Mouse (Mus musculus) ovary, postnatal 14 days (tissue): ENCODE measurements at regions not wholly inside any gene's neighbourhood (a gene's known extent, or its start where the extent isn't known, plus 50 kb on each side); places are given as distances from the start of the nearest gene placed in this dataset.

Source experiments
- DNase-seq: peaks from one replicate; pipeline ENCODE4 v3.0.0; 2022; ENCODE audit warnings: low spot score

DNA sequence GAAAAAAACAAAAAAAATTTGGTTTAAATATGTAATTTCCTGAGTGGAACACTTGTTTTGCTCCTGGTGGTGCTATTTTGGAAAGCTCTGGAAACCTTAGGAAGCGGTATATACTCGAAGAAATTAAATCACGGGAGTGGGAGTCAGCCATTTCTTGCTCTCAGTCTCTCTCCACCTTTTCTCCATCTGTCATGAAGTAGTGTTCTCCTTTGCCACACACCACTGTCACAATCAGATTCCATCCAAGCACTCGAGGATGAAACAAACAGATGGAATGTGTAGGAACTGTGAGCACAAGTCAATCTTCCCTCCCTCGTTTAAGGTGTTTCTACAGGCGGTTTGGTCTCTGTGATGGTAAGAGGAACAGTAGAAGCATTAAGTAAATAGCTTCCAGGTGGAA, 112.7 kb upstream of the Lyplal1 start:
- DNase-seq, result no peak

DNA sequence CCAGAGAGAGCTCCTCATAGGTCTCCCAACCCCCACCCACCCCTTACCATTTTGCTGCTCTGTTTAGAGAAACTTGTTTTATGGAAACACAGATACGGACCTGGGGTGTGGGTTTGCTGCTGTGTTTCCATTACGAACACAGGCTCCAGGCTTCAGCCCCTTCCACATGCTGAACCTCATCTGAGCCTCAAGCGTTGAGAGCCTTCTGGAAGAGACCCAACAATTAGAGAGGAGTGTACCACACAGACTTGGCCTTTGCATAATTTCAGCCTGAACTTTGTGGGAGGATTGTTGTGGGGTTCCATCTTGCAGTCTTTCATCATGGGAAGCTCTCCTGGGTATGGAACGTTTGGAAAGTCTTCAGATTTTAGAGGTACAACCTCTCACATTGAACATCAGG, 111.3 kb upstream of the Lyplal1 start:
- no peak for DNase-seq

DNA sequence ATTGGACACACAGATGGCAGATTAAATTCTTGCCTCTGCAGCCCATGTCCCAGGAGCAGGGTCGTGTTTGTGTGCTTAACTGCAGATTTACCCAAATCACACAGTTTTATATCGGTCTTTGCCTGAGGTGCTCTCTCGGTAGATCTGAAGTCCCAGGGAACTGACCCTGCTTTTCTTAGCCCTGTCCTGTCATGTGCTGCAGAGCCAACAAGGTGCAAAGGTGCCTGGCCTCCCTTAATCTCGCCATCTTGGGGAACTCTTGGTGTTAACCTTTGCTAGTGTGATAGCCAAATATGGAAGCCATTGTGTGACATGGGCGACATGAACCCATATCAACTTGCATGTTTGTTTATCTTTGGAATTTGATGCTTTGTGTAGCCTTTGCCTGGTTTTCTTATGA, 107.1 kb upstream of the Lyplal1 start:
- no peak for DNase-seq

DNA sequence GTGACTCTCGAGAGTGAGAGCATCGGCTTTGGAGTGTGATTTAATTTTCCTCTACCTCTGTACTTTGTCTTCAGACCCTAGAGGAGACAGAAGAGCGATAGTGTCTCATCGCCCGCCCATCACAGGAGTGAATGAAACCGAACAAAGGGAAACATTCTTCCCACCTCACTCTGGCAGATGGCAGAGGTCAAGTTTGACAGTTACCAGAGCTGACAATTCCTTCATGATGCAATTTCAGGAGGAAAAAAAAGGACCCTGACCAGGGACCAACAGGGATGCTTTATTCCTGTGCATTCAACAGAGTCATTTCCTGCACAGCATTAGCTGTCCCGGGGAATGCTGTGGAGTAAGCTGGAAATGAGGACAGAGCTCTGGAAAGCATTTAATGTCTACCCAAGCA, 106.3 kb upstream of the Lyplal1 start:
- DNase-seq, result no peak

DNA sequence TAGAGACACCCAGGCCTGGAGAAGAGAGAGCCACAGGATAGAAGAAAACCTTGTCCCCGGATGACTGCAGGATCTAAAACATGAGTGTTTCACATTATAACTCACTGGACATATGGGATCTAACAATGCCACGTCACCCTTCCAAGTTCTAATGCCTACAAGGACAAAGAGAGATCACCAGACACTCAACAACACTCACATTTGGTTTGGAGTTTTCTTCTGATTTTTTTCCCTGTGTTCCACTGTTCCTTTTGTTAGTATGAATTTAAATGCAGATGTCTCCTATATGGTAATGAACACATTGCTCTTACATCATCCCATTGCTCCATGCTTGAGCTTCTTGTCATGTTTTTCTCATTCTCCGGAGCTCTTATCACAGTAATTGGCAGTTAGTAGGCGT, 101.9 kb upstream of the Lyplal1 start:
- no peak for DNase-seq

DNA sequence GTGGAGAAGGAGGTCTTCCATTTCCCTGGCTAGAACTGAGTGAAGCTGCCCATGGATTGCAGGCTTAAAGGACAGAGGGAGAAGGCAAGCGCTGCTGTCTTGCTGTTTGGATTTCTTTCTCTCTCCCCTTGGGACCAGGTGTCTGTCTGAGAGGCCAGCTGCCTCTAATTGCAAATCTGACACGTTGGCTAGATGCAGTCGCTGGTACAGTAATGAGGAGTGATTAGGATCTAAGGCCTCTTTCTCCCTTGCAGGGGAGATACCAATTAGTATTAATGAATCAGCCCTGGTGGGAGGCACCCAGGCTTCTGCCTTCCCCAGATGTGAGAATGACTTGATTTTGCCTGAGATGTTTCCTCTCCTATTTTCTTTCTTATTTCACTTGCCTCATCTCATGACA, 100.1 kb upstream of the Lyplal1 start:
- no peak for DNase-seq

DNA sequence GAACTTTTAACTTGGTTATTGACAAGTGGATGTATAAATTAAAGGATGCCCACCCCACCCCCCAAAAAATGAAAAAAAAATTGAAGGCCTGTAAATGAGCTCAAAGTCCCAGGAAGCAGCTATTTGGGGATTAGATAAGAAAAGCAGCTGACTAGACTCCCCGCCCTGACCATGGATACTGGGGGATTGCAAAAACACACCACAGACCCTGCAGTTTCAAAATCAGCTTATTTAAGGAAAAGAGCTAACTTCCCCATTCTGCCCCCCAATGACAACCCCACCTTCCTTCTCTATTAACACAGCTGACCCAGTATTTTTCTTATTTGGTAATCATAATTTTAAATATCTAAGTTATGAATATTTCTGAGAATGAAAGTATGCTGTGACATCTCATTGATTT, 87.0 kb upstream of the Lyplal1 start:
- no peak for DNase-seq

DNA sequence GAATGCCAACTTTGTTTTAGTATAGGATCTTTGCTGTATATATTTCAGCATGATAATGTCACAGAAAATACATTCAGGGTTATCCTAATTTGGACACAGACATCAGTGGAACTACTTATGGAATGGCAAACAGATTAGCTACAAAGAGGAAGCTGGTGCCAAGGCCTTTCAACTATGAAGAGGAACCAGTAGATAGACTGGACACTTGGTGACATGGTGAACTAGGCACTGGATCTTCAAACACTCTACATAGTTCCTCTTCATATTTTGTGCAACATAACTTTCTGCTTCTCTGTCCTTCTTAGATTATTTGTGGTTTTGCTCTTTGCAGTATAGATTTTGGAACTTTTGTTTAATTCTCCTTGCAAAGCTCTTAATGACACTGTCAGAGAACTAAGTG, 85.4 kb upstream of the Lyplal1 start:
- no peak for DNase-seq

DNA sequence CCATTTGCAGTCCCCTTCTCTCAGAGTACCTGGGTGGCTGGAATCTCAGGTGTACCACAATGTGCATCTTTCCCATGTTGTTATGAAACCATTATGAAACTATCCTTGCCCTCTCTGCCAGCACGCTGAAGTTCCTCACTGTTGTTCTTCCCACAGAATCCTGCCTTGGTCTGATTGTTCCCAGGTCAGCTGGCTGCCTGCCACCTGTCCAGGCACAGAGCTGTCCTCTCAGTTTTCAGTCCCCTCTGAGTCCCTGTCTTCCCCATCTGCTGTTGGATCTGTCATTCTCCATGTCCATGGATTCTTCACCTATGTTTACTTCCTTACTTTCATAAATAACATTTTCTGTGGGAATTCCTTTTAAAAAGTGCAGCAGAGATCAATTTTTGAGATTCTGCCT, 81.3 kb upstream of the Lyplal1 start:
- DNase-seq, result no peak

DNA sequence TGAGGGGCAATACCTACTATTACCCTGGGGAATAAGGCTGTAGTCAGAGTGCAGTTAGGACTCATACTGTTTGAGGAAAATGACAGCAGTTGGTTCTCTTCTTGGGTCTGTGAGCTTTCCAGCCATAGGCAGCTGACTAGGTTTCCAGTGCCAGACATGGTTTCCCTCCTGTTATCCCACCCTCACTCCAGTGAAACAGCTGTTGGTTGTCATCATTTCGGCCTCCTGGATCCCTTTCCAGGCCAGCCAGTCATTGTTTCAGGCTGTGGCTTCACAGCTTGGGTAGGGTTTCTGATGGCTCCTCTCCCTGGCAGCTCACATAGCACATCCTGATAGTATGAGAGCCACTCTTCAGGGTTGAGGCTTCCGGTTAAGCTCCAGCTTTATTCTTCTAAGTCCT, 79.9 kb upstream of the Lyplal1 start:
- DNase-seq, result no peak

DNA sequence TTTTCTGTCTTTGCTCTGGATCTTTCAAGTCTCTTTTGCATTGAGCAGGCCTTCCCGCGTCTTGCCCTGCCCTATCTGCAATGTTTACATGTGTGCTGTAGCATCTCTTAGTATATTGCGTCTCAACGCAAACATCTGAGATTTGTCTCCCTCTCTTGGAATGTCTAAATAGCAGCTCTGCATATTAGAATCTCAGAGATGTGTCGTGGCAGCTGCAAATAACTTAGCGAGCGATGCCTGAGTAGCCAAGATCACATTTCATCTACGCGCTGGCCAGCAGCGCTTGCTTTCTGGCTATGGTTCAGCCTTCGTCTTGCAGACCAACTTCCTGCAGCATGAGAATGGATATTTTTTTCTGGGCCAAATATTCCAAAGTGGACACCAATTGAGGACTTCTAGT, 72.3 kb upstream of the Lyplal1 start:
- DNase-seq, result no peak

DNA sequence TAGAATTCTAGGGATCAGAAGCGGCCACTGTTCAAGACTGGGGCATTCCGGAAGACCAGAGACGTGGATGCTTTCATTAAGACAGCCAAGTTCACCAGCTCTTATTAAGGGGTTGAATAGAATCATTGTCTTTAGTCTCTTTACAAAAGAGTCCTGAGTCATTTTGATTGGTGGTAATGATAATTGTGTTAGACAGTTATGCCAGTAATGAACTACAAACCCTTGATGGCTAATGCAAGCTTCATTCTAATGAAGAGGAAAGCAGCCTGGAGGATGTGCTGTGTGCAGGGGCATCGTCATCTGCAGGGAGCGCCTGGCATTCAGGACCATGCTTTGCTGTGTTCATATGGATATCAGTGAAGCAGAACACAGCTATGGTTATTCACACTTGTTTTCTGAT, 70.3 kb upstream of the Lyplal1 start:
- no peak for DNase-seq

DNA sequence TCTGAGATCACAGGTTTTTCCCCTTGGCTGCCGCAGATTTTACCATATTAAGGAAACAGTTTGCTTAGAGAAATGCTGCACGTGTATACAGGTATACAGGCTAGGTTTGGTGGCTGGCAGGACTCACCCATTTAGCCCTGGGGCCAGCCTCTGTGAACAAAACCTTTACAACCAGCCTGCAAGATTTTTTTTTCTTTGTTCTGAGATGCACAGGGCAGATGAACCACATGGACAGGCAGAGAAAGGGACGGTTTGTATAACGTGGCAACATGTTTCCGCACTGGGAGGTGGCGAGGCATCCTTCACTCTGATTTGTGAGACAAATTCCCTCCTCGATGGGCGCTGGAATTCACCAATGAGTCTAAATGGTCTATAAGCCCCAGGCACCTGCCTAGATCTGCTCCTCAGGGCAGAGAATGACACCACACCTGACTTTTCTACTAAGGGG, 66.1 kb upstream of the Lyplal1 start:
- no peak for DNase-seq

DNA sequence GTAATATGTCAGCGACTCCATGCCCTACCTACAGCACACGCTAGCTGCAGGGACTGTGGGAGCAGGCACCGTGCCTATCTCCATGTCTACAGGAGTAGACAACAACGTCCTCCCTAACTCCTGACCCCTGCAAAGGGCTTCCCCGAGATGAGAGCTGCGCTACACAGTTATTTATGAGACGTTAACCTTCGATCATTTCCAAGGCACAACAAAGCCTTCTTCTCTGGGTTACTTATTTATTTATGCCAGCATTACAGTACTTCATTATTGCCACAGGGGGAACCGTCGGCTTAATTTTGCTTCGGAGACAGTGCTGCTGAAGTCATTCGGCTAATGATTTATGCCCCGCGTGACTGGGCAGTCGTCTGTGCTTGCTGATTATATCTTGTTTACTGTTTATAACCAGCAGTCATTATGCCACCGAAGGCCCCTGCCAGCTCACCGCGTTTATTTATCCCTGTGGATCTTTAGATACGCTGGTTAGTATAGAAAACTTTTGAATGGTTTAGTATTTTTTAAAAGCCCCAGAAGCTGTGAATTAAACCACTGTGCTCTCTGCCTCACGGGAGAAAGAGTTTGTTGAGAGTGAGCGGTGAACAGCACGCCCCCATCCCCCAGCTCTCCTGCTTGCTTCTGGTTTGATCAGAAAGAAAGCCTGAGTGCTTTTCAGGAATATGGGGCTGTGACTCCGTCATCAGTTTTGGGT, 65.5 kb upstream of the Lyplal1 start:
- DNase-seq, result peak; percentile 44

DNA sequence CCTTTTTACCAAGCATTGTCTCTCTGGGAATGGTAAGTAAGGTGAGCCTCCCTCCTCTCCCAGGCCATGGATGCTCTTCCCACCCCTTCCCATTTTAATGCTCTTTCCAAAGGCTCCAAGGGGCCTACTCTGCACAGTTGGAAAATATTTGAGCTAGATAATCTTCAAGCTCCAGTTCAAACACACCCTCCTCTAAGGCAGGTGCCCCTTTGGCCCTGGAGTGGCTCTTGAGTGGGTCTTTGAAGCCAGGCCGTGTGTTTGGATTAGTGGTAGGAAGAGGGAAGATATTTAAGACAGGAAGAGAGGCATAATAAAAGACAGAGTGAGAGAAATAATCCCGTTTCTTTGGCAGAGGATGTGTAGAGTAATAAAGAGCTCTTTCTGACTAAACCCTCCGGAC, 59.9 kb upstream of the Lyplal1 start:
- no peak for DNase-seq

DNA sequence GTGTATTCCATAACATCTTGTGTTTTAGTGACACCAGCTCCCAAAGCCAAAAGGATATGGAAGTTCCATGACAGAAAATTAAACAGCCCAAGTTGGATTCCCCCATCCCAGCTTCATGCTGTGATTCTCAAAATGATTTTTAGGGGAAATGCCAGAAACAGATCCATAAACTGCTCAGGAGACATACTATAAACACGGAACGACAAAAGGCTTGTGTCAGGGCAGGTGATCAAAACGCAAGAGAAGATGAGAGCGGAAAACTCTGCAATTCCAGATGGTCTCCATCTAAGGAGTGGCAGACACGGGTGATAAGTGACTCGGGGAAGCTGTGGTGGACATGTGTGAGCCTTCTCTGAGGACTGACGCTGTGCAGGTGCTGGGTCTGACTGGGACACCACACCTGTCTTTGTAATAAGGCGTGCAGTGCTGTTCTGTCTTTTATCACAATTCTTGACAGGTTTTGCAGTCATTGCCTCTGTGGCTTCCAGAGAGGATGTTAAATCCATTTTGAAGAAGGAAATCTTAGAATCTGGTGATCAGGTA, 56.4 kb upstream of the Lyplal1 start:
- no peak for DNase-seq

DNA sequence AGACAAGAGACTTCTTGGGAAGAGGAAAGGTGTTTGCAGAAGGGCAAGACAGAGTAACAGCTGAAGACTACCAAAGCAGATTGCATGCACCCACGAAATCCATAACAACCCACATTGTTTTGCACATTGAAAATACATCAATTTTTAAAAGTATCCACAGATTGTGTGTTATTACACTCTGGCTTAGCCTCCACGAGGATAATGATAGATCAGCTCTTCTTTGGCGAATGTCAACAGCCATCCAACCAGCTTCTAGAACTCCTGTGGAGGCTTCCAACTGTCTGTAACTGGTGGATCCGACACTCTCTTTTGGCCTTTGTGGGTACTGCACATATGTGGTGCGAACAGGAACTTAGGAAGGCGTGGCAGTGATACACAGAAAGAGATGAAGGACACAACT, 54.6 kb upstream of the Lyplal1 start:
- no peak for DNase-seq
